Mouse (Mus musculus): ENCODE measurements around the gene Hdlbp.

GRCm38 (mm10) chr1:93512351-93512690, 33.7 kb upstream of the Hdlbp start:
- TF ChIP-seq TAL1 (IDR thresholded peaks at IDR 0.05; ENCODE audit: low read length): no peak
- no peak for TF ChIP-seq GATA1 (IDR thresholded peaks at IDR 0.05; ENCODE audit: low read length)
